Mouse (Mus musculus) cortical plate, adult 2 months (tissue): ENCODE measurements around the gene Tmem123.

Experiments used
- CTCF ChIP-seq: fragments of 200-500 bp; IDR thresholded peaks from 2 replicates; pipeline ENCODE4 v1.5.1; 2011; ENCODE audit warnings: mild to moderate bottlenecking, control low read depth, low read length; ENCODE audit not compliant: insufficient read depth; ENCODE audit errors: extremely low read depth
- POLR2A ChIP-seq: fragments of 200-500 bp; IDR thresholded peaks from 2 replicates; pipeline ENCODE4 v1.6.1; 2011; ENCODE audit warnings: mild to moderate bottlenecking, low read length, control low read depth; ENCODE audit not compliant: insufficient read depth; ENCODE audit errors: extremely low read depth

DNA sequence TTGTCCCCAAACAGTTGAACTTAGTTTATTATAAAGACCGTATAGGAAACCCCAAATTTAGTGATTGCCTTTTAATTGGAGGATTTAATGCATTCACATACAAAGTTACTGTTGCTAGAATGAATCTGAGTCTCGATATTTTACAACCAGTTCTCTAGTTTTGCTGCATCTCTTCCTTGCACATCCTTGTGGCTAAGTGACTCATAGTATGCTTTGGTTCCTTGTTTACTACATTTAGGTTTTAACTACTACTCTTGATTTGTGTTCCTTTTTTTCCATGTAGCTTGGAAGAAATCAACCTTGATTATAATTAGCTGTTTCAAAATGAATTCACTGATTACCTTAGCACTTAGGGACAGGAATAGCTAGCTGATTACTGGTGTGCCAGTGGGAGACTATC, 11.2 kb downstream of the Tmem123 start:
- no peak for TF ChIP-seq POLR2A
- no peak for TF ChIP-seq CTCF
